Mouse (Mus musculus) heart, embryonic 14.5 days (tissue): ENCODE data around the gene Ankrd36. TPM values are rescaled to one million over a fixed set of nuclear protein-coding genes. Genes with fewer than 3 reads are reported as not detected.

Experiments
- ATAC-seq: fragments of 200-750 bp; cut with Nextera tagmentation; 2 replicates; pipeline ENCODE4 v1.8.0; 2017; ENCODE audit warnings: low read depth, moderate TSS enrichment; ENCODE audit not compliant: insufficient number of reproducible peaks, insufficient read depth, low FRiP score
- H3K27ac ChIP-seq, 2 experiments: fragments of 200-500 bp in 1 of 2; fragments of 300-500 bp in 1 of 2; sonication (generic) in 1 of 2; replicated peaks in 1 of 2; 2 replicates each; pipeline ENCODE4 v1.5.1; 2012 to 2014; ENCODE audit warnings: low read depth in 2 of 2, low read length in 2 of 2, control low read depth in 1 of 2, mild to moderate bottlenecking in 1 of 2, mixed read lengths in 1 of 2; ENCODE audit not compliant: control insufficient read depth in 1 of 2, insufficient read depth in 1 of 2
- H3K27me3 ChIP-seq: fragments of 300-500 bp; sonication (generic); 2 replicates; pipeline ENCODE4 v1.6.1; 2014; ENCODE audit warnings: mild to moderate bottlenecking, low read length, control low read depth; ENCODE audit not compliant: control insufficient read depth, insufficient read depth
- H3K36me3 ChIP-seq: fragments of 300-500 bp; sonication (generic); 2 replicates; pipeline ENCODE4 v1.6.1; 2014; ENCODE audit warnings: mild to moderate bottlenecking, control low read depth, low read length, mixed read lengths; ENCODE audit not compliant: control insufficient read depth, insufficient read depth
- H3K4me1 ChIP-seq, 2 experiments: fragments of 200-500 bp in 1 of 2; fragments of 300-500 bp in 1 of 2; sonication (generic) in 1 of 2; 2 replicates each; pipeline ENCODE4 v1.6.1; 2012 to 2014; ENCODE audit warnings: low read length in 2 of 2, control low read depth in 1 of 2, mixed read lengths in 1 of 2; ENCODE audit not compliant: control insufficient read depth in 2 of 2, insufficient read depth in 2 of 2
- H3K4me2 ChIP-seq: fragments of 300-500 bp; sonication (generic); 2 replicates; pipeline ENCODE4 v1.6.1; 2014; ENCODE audit warnings: mild to moderate bottlenecking, low read length
- H3K4me3 ChIP-seq, 2 experiments: fragments of 200-500 bp in 1 of 2; fragments of 300-500 bp in 1 of 2; sonication (generic) in 1 of 2; 2 replicates each; pipeline ENCODE4 v1.5.1; 2012 to 2014; ENCODE audit warnings: low read length in 2 of 2, mild to moderate bottlenecking in 2 of 2, control low read depth in 1 of 2, low read depth in 1 of 2, moderate library complexity in 1 of 2; ENCODE audit not compliant: control insufficient read depth in 1 of 2, insufficient read depth in 1 of 2
- H3K9ac ChIP-seq: fragments of 300-500 bp; sonication (generic); 2 replicates; pipeline ENCODE4 v1.6.1; 2014; ENCODE audit warnings: mild to moderate bottlenecking, low read length
- H3K9me3 ChIP-seq: fragments of 300-500 bp; sonication (generic); 2 replicates; pipeline ENCODE4 v1.6.1; 2016; ENCODE audit warnings: low read length, control low read depth; ENCODE audit not compliant: control insufficient read depth
- WGBS: fragments of 180-500 bp; shearing (Covaris S2); extraction: QIAGEN DNeasy Blood & Tissue Kit; methylation state at CpG from one replicate; pipeline ENCODE4 v1.1.7; 2014; 5-methylcytosine and 5-hydroxymethylcytosine counted together
- polyA plus RNA-seq: library from polyadenylated mRNA; unstranded; fragments of >200 nt; fragmentation: Nextera tagmentation; extraction: Ambion mirVana; gene quantifications from 2 replicates; pipeline ENCODE4 v1.2.1, GENCODE M21; 2014

Ankrd36 gene
- polyA plus RNA-seq, 1 experiment from 2014 or later, result not detected

GRCm38 (mm10) chr11:5567654-5568053 is 1.8 kb upstream of the Ankrd36 start:
- Histone ChIP-seq H3K27me3 (no peaks in the 10 kb centered on the region), H3K4me3 (no peak overlapping the region), H3K27ac (no peak overlapping the region), H3K4me1 (peaks cover 4% of the 10 kb centered on the region in 2 experiments; a peak in 3 of 4 replicates), H3K9ac (no peak overlapping the region), H3K36me3 (no peaks in the 10 kb centered on the region), H3K9me3 (no peaks in the 10 kb centered on the region), H3K4me2 (no peak overlapping the region)
- ATAC-seq, result no peak
- 94% methylated on average over 6 of the region's 6 CpGs for WGBS

DNA sequence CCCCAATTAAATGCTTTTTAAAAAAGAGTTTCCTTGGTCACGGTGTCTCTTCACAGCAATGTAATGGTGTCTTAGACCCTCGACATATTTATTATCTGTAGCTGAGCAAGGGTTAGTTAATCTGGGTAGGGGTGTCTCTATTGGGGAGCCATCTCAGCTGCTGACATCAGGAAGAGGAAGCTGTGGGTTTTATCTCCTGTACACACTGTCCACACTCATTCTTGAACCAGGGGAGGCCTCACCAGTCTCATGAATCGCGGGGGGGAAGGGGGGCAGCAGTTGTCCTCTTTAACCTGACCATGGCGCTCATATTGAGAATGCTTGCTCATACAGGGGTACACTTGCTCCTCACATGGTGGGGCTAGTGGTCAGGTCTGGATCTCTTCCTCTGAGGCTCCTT is 1.4 kb upstream of the Ankrd36 start:
- Histone ChIP-seq H3K27ac (no peak overlapping the region), H3K9ac (no peak overlapping the region), H3K4me2 (no peak overlapping the region), H3K36me3 (no peaks in the 10 kb centered on the region), H3K27me3 (no peaks in the 10 kb centered on the region), H3K9me3 (no peaks in the 10 kb centered on the region), H3K4me1 (no peaks in the 10 kb centered on the region), H3K4me3 (no peak overlapping the region)
- 76% methylated on average over 5 of the region's 5 CpGs for WGBS
- ATAC-seq, result no peak

DNA sequence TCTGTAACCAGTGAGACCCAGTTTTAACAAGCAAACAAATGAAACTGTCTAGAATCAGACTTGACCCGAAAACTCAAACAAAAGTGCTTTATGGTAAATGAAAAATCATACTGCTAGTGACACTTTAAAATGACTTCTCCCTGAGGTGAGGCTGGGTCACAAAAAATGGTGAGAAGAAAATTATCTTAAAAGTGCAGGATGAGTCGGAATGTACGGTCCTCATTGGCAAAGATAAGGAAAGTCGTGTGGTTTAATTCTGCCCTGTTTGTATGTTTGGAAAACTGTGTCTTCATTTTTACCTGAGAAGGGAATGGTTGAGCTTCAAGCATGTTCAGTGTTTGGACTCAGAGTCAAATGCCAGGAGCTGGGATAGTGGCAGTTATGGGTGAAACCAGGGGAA is 2.4 kb downstream of the Ankrd36 start:
- no peak overlapping the region for H3K9ac ChIP-seq
- H3K27ac ChIP-seq, result no peak overlapping the region
- no peaks in the 10 kb centered on the region for H3K9me3 ChIP-seq
- no peaks in the 10 kb centered on the region for H3K27me3 ChIP-seq
- WGBS, result 76% methylated on average over 4 of the region's 4 CpGs
- H3K4me1 ChIP-seq, result no peaks in the 10 kb centered on the region
- no peak overlapping the region for H3K4me3 ChIP-seq
- no peak for ATAC-seq
- H3K4me2 ChIP-seq, result no peak overlapping the region
- no peaks in the 10 kb centered on the region for H3K36me3 ChIP-seq

DNA sequence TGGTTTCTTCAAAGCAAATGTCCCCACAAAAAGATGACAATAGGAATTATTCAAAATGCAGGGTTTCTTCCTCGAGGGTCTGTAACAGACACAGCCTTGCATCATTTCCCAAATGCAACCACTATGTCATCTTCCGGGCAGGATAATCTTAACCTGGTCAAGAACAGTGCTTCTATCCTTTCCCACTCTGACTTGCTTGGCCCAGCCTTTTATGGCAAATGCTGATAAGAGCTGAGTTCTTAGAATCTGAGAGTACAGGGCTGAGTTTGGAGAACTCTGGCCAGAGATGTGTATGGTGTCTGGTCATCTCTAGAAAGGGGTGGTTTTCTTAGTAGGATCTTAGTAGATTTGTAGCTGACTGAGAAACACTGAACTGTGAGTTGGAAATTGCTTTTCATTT is 4.3 kb downstream of the Ankrd36 start:
- no peak overlapping the region for H3K9ac ChIP-seq
- no peak for ATAC-seq
- H3K4me1 ChIP-seq, result peaks cover 2 to 7% of the 10 kb centered on the region in 2 experiments; a peak in 3 of 4 replicates
- no peak overlapping the region for H3K4me3 ChIP-seq
- no peaks in the 10 kb centered on the region for H3K9me3 ChIP-seq
- no peaks in the 10 kb centered on the region for H3K36me3 ChIP-seq
- no peaks in the 10 kb centered on the region for H3K27me3 ChIP-seq
- H3K27ac ChIP-seq, result no peak overlapping the region
- WGBS, result 34% methylated on average over 2 of the region's 2 CpGs
- H3K4me2 ChIP-seq, result no peak overlapping the region

GRCm38 (mm10) chr11:5575046-5575445 is 5.6 kb downstream of the Ankrd36 start:
- Histone ChIP-seq H3K27ac (no peak overlapping the region), H3K4me3 (no peak overlapping the region), H3K36me3 (no peaks in the 10 kb centered on the region), H3K4me2 (no peak overlapping the region), H3K4me1 (peaks cover 2 to 9% of the 10 kb centered on the region in 2 experiments; a peak in 3 of 4 replicates), H3K9me3 (no peaks in the 10 kb centered on the region), H3K9ac (no peak overlapping the region), H3K27me3 (no peaks in the 10 kb centered on the region)
- 41% methylated on average over 6 of the region's 6 CpGs for WGBS
- no peak for ATAC-seq

DNA sequence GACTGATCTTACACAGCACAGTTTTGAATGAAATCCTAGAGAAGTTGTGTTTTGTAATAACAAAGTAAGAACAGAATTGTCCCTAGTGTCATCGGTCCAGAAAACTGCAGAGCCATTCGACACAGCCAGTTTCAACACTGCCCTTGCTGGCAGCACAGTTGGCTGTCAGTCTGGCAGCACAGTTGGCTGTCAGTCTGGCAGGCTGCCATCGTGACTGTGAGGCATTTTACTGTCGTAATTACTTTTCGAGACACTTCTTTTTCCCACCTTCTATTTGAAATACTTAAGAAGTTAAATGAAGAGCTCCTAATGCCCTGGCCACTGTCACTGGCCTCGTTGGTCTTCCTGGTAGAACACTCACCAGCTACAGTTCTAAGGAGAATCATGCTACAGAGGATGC is 22.9 kb downstream of the Ankrd36 start:
- no peak for ATAC-seq
- Histone ChIP-seq H3K27ac (no peak overlapping the region), H3K9me3 (no peaks in the 10 kb centered on the region), H3K36me3 (no peaks in the 10 kb centered on the region), H3K4me1 (no peaks in the 10 kb centered on the region), H3K4me3 (no peak overlapping the region), H3K4me2 (no peak overlapping the region), H3K9ac (no peak overlapping the region), H3K27me3 (no peaks in the 10 kb centered on the region)
- 51% methylated on average over 6 of the region's 6 CpGs for WGBS

GRCm38 (mm10) chr11:5595381-5595791 is 25.9 kb downstream of the Ankrd36 start:
- 80% methylated on average over 4 of the region's 4 CpGs for WGBS
- Histone ChIP-seq H3K36me3 (no peaks in the 10 kb centered on the region), H3K4me1 (no peaks in the 10 kb centered on the region), H3K27me3 (no peaks in the 10 kb centered on the region), H3K4me3 (no peak overlapping the region), H3K9ac (no peak overlapping the region), H3K9me3 (no peaks in the 10 kb centered on the region), H3K27ac (no peak overlapping the region), H3K4me2 (no peak overlapping the region)
- no peak for ATAC-seq

DNA sequence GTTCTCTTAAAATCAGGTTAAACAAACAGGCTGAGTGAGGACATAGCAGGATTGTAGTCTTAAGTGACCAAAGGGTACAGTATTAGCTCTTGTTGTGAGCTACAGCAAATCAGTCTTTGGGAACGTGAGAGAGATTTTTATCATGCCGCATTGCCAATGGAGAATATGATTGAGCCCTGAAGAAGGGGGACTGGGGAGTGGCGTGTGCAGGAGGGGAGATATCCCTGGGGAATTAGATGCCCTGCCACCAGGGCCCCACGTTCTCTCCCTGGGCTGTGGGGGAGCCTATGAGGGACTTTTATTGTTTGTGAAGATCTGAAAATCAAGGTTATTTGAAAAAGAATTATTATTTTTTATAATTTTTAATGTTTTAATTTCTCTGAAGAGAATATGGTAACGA is 26.3 kb downstream of the Ankrd36 start:
- Histone ChIP-seq H3K4me2 (no peak overlapping the region), H3K9ac (no peak overlapping the region), H3K4me3 (no peak overlapping the region), H3K36me3 (no peaks in the 10 kb centered on the region), H3K27ac (no peak overlapping the region), H3K27me3 (no peaks in the 10 kb centered on the region), H3K4me1 (no peaks in the 10 kb centered on the region), H3K9me3 (no peaks in the 10 kb centered on the region)
- ATAC-seq, result no peak
- 81% methylated on average over 5 of the region's 5 CpGs for WGBS
